Mouse (Mus musculus): ENCODE measurements around the gene Sorcs3. TPM values are rescaled to one million over a fixed set of nuclear protein-coding genes. Genes with fewer than 3 reads are reported as not detected.
A peak's percentile ranks its signal among the peaks of the same experiment; 100 is the strongest.

Gene Sorcs3
- total RNA-seq (2022): 10 to 100 TPM; 35.3 to 41.6 (median 38.0) TPM

DNA sequence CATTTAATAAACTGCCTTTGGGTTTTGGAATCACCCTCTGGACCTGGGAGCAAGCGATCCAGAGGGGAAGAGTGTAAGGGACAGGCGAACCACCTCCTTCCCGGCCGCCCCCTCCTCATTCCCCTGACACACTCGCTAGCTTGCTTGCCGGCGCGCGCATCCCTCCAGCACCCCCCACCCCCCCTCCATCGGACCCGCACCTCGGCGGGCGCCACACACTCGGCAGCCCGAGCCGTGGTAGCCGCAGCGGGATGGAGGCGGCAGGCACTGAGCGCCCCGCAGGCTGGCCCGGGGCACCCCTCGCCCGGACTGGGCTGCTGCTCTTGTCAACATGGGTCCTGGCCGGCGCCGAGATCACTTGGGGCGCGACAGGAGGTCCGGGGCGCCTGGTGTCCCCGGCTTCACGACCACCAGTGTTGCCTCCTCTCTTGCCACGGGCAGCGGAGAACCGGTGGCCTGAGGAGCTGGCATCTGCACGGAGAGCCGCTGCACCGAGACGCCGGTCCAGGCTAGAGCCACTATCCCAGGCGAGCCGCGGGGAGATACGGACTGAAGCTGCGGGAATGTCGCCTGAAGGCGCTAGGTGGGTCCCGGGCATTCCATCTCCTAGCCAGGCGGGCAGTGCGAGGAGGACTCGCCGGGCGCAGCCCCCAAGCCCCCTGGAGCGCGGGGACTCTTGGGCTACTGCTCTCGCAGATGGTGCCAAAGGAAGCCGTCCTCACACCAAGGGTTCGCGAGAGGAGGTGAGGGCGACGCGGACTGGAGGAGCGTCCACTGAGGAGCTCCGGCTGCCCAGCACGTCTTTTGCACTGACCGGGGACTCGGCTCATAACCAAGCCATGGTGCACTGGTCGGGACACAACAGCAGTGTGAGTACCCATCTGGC is at the start of gene Sorcs3:
TSS of gene Sorcs3 (plus strand) at position 97 of the 886 bp plus-strand sequence.
- peak; percentile 20 to 33 for DNase-seq (ENCODE audit: low spot score in 2 of 2)

DNA sequence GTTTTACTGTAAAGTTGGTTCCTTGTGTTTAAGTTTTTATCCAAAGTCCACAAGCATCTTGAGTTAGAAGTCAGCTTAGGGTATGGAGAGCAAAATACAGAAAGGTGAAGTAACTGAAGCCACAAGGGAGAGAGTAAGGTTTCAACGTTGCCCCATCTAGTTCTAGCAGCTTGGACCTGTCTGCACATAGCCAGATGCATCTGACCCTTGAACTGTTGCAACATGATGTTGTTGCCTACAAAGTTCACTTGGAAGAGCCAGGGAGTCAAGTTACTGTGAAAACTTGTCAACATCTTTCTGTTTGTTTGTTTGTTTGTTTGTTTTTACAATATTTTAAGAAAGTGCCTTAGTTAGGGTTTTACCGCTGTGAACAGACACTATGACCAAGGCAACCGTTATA is 40.5 kb upstream of the Sorcs3 start:
- DNase-seq (ENCODE audit: low spot score in 2 of 2): no peak

DNA sequence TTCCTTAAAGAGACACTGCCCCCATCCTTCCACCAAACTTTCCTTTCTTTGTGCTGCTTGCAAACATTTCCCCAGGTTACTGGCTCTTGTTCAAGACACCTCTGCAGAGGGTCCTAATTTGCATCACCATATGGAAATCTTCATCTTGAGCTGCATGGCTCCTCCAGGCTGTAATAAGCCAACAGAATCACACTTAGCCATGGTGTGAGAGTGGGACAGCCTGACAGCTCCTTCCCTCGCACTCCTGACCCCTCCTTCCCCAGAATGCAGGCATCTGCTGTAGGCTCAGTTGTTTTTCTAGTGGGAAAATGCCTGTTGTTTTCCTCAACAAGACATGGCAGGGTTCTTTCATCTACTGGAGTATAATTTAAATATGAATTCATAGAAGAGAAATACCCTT is 38.7 kb upstream of the Sorcs3 start:
- DNase-seq (ENCODE audit: low spot score in 2 of 2): peak in 1 of 2 experiments; percentile 62

DNA sequence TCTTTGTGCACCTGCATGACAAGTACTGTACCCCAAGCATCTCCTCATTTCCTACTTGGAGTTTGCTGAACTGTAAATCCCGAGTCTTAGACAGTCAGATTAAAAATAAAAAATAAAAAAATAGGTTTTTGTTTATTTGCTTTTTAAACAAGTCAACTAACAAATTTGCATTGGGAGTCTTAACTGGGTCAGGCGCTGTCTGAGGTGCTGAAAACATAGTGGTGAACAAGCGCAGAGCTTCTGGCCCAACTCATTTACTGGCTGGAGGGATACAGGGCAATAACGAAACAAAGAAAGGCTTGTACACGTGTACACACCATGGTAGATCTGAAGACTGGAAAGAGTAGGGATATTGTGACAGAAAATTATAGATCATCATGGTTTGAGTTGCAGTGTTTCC is 37.5 kb upstream of the Sorcs3 start:
- DNase-seq (ENCODE audit: low spot score in 2 of 2): no peak

DNA sequence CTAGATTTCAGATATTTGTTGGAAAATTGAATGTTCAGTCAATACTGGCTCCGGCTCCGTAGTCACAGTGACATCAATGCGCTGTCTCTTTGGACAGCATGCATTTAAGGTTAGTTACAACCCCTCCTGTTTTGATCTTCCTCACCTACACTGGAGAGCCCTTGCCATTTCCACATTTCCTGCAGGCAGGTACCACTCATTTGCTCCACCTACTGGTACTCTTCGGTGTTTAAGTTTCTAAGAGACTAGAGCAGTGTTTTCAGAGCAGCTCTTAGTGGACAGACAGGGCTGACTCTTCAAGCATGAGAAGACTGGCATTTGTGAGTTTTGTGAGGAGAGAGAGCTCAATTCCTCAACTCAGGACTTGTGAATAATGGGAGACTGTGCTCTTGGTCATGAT is 31.1 kb upstream of the Sorcs3 start:
- DNase-seq (ENCODE audit: low spot score in 2 of 2): no peak

DNA sequence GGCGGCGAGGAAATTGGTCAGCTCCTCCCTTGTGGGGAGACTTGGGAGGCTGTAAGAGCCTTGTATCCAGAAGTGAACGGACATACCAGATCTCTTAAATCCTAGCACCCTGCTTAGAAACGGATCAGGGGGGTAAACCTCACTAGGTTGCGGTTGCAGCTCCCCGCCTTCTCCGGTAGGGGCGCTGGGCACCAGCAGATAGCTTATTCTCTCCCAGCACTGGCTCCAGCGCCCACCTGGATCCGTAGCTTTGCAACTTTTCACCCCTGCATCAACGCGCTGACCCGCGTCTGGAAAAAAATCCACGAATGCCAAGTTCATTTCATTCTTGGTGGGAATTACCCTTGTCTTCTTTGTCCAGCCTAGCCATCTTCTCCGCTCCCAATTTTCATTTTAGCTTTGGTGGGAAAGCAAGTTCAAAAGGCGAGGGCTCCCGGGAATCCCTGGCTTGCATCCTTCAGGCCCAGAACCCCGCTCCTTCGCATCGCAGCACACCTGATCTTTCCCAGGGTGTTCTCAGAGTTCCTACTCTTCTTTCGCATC is 1.8 kb upstream of the Sorcs3 start:
- DNase-seq (ENCODE audit: low spot score in 2 of 2): peak; percentile 45 to 68

DNA sequence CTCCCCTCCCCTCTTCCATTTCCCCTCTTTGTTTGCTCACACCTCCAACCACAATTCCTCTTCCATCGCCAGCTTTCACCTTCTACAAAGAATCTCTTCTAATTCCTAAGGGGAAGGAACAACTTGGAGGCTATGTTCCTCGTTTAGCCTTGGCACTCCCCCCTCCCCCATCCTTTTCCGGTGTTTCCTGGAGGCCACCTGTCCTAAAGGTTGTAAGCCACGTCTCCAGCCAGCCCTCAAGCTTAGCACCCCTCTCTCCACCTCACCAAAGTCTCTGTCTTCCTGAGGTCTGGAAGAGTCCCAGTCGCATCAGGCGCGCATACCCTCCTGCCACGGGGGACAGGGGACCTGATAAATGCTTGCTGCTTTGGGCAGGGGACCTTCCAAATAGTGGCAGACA is 1.3 kb upstream of the Sorcs3 start:
- no peak for DNase-seq (ENCODE audit: low spot score in 2 of 2)

DNA sequence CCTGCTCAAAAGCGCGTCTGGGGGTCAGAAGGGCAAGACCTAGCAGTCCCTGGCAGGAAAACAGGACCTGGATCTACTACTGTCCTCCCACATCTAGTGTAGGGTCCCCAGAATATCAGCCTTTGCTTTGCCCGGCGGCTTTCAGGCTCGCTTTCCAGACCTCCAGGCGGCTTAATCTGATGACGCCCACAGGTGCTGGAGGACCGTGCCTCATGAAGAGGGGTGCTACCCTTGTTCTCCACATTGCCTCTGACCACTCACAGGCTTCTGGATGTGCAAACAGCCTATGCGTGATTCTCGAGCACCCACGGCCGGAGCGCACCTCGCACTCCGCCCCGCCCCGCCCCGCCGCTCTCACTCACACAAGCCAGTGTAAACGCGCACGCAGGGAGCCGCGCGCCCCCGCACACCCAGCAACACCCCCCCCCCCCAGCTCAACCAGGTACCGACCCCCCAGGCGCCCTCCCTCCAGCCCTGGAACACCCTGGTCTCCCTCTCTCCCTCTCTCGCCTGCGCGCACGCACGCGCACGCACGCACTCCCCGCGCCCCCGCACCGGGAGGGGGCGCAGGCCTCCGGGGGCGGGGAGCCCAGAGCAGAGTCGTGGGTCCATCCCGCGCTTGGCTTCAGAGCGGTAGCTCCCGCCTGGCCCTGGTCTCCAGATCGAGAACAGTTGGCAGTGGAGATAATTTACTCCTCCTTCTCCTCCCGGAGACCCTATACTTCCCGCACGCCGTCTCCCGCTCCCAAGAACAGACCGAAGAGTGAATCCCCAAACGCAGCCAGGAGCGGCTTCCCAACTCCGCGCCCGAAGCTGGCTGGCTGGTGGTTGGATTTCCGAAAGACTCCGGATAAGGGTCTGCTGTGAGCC is 698 bp upstream of the Sorcs3 start:
- DNase-seq (ENCODE audit: low spot score in 2 of 2): peak; percentile 42

DNA sequence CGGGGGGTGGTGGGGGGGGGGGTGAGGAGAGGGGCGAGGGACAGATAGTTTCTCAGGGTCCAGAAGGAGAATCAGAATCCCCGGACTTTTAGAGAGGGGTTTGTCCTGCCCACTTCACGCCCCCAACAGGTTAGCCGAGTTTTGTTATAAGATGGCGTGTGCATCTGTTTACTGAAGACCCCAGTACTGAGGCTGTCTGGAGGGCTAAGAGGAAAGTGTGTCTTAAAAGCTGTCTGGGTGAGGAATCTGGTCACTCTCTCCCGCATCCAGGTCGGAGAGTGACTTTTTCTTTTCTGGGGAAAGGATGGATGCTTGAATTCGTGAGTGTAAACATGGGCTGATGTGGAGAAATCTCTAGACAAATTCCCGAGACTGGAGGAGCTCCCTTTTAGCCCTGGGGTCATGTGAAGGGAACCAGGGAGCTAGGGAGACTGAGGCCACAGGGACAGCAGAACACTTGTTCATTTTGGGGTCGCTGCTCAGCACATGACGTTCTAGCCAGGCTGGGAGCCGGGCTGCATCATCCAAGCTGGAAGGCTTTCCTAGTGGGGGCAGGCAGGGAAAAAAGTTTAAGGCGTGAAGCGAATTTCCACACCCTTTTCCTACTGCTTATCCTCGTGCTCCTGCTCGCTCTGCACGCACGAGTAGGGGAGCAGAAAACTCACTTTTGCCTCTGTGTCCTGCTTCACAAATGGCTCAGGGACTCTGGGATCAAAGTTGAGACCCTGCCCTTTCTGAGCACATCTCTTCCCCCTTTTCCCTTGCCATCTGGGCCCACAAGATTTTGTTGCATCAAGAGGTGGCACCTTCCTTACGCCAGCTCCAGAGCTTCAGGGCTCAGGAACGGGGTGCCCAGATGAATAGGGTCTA is 1.3 kb downstream of the Sorcs3 start:
- peak in 1 of 2 experiments; percentile 10 for DNase-seq (ENCODE audit: low spot score in 2 of 2)

DNA sequence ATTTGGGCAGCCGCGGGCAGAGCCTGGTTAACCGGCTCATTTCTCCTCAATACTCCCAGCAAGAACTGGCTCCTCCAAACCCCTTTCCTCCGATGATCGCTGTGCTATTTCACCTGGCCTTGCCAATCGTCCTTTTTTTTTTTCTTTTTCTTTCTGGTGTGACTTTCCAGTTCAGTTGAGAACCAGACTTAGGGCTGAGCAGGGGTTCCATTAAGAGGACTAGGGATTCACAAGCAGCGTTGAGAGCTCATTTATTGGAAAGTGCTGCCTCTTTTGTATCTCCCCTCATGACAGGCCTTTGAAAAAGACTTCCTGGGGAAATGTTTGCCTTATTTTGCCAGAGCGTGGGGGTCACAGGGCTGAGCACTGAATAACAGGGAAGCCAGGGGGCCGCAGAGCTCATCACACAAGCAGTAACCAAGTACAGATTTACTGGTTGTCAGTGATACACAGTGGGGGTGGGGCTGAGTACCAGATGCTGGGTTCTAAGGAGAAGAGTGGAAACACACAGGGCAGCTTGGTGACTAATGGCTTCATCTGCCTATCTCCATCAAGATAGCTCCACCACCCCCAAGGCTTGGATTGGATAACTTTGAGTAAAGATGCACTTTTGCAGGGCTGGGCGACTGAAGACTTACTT is 2.0 kb downstream of the Sorcs3 start:
- peak in 1 of 2 experiments; percentile 36 for DNase-seq (ENCODE audit: low spot score in 2 of 2)

DNA sequence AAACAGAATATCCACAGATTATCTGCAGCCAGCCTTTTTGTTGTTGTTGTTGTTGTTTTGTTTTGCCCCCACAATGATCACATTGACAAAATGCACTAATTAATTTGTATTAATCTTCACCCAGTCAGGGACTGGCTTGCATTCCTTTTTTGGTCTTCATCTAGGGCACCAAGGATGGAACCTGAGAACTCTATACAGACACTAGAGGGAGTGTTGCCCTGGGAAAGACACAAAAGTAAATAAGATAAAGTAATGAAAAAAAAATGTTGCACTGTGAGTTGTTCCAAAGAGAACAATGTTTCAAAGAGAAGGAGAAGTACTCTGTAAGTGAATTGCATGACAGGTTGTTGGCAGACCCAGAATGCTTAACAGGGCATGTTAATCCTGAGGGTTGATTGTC is 9.6 kb downstream of the Sorcs3 start:
- DNase-seq (ENCODE audit: low spot score in 2 of 2): no peak

DNA sequence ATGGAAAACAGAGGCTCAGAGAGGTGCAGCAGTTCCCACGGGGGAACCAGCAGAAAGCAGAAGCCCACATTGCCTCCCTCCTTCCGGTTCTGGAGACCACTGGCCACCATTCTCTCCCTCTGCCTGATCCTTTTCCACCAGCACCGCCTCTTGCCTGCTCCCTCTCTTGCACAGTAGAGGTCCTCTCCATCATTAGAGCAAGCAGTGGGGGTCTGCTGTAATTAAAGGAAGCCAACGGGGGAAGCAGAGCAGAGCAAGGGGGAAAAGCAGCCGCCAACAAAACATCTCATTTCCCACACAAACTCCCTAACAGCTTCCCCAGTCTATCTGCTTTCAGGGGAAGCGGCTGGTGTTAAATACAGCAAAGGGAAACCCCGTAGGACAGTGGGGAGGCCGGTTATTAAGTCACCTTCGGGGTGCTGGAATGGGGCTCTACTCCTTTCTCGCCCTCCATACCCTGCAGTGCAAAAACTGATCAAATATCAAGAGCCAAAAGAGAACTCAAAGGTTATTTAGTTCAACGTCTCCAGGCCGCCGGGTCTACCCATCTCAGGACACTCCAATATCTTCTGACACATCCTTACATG is 32.1 kb downstream of the Sorcs3 start:
- peak in 1 of 2 experiments; percentile 2 for DNase-seq (ENCODE audit: low spot score in 2 of 2)

DNA sequence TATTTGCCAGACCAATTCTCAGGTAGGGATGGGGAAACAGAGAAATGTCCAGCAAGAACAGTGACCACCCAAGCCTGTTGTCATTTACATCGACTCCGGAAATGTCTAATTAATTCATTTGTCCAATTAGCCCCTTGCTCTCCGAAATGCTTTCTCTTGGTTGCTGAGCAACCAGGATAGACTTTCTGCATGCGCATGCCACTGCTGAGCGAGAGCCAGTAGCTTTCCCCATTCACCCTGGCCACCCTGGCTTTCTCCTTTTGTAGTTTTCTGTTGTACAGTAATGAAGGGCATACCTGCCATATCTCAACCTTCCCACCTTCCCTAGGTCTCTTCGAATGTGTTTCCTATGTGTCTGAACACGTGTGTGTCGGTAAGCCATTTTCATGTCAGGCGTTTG is 32.6 kb downstream of the Sorcs3 start:
- DNase-seq (ENCODE audit: low spot score in 2 of 2): no peak

DNA sequence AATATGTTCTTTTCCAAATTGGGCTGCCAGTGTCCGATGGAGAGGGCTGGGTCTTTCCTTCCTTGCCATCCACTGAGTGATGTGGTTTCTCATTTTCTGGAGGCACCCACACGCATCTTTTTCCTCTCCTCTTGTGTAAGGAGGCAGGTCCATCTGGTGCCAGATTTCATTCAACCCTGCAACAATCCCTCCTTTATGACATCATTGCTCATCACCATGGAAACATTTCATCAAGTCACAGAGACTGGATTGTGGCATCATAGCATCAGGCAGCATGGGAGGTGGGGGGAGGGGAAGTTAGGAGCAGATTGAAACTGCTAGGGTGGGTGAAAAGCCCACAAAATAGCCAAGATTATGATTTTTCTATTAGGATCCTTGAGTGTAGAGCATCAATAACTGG is 35.1 kb downstream of the Sorcs3 start:
- peak in 1 of 2 experiments; percentile 51 for DNase-seq (ENCODE audit: low spot score in 2 of 2)

DNA sequence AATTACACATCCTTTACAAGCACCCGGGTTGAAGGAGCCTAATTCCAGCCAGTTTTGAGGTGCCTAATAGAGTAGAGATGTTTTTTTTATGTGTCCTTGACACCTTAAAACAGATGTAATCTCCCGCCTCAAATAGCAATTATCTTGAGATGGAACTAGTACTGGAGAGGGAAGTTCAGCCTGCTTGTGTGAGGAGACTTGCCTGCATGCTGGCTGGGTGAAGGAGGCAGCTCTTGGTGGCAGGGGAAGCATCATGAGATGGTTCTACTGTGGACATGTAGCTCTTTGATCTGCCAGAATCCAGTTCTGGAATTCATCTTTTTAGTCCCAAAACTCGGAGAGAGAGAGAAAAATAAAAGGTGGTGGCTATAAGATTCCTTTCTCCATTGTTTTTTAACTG is 38.2 kb downstream of the Sorcs3 start:
- DNase-seq (ENCODE audit: low spot score in 2 of 2): peak in 1 of 2 experiments; percentile 0

DNA sequence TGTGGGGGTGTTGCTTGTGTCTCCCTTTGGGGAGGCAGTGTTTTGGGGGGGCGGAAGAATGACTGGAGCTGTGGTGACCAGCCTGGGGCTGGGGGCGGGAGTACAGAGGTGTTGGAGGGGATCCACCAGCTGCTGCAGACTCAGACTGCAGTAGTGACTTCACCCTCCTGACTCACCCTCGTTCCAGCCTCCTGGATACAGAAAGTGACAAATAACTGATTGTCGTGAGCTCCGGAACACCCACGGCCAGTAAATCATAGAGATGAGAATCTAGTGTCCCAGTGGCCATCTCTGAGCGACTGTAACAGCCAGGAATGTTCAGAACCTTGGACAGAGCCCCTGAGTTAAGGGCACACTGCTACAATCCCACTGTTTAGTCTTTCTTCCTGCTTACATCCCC is 53.4 kb downstream of the Sorcs3 start:
- peak in 1 of 2 experiments; percentile 82 for DNase-seq (ENCODE audit: low spot score in 2 of 2)

DNA sequence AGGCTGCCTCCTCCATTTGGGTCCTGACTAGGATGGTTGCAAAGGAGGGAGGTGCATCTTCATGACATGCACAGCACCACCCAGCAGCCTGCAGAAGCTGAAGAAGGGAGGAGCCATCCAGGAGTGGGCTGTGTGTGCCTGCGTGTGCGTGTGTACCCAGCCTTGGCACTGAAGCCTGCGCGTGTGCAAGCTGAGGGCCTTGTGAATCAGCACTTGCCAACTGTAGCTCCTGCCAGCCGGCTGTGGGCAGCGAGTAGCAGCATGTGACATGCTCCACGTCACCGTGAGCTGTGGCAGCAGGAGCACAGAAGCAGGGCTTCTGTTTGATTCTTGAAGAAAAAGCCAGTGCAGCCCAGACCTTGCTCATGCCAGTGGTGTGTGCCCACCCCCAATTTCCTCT is 54.8 kb downstream of the Sorcs3 start:
- peak; percentile 52 to 92 for DNase-seq (ENCODE audit: low spot score in 2 of 2)

DNA sequence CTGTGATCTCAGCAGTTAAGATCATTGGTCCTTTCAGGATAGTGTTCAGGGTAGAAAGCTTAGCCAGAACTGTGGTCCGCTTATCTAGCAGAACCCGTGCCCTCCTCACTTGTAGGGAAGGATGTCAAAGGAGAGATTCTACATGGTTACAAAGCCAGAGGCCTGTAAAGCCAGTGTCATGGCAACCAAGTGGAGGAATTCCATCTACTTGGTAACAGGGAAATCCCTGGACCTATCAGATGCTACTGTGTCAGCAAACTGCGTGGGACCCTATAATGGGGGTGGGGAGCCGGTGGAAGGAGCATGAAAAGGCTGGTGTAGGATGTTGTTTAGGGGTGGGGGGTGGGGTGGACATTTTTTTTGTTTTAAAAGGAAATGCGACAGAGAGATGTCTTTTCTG is 57.9 kb downstream of the Sorcs3 start:
- DNase-seq (ENCODE audit: low spot score in 2 of 2): no peak

DNA sequence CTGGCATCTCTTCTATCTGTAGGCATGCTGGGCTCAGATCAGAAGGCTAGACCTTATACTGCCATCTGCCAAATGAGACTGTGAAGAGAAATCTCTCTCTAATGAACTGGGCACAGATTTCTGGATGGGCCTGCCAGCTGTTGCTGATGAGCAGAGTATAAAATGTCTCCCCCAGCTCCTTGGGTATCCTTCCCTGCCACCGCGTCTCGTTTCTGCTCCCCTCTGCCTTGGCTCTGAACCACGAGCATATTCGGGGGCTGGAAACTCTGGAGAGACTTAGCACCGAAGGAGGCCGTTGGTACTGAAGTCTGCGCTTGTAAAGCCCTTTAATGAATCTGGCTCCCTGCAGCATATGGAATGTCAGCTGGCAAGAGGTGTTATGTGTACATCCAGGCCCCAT is 74.4 kb downstream of the Sorcs3 start:
- DNase-seq (ENCODE audit: low spot score in 2 of 2): no peak

DNA sequence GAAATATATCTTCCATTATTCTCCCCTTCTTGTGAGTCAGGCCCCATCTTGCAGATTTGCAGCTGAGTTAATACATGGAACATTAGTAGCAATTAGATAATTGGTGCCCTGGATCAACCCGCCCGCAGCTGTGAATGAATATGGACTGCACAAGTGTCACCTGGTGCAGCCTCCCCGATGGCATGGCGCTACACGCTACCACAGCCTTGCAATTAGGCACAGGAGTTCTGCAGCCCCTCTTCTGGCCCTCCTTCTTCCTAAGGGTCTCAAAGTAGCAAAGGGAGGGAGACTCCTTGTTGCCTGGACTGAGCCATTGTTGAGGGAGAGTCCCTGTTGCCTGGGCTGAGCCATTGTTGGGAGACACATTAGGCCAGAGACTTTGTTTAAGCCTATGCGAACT is 76.4 kb downstream of the Sorcs3 start:
- DNase-seq (ENCODE audit: low spot score in 2 of 2): no peak
